Mouse (Mus musculus) lung, postnatal 4 days (tissue): ENCODE measurements at regions not wholly inside any gene's neighbourhood (a gene's known extent, or its start where the extent isn't known, plus 50 kb on each side); places are given as distances from the start of the nearest gene placed in this dataset.

Experiments
- DNase-seq, 2 experiments: peaks; one replicate each; pipeline ENCODE4 v3.0.0; 2021

DNA sequence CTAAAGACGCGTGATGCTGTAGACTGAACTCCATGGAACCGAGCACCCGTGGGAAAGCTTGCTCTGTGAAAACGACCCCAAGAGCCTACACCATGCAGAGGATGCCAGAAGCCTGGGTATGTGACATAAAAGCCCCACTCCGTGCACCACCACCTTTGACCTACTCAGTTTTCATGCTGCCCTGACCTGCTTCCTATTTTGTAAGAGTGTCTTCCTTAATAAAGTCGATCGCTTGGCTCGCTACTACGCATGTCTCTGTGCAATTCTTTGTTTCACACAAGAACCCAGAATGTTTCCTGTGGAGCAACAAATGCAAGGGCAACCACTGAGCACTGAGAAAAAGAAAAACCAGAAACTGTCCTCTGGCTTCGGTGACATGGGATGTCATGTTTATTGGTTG is 60.5 kb downstream of the Sec61b start:
- no peak for DNase-seq

DNA sequence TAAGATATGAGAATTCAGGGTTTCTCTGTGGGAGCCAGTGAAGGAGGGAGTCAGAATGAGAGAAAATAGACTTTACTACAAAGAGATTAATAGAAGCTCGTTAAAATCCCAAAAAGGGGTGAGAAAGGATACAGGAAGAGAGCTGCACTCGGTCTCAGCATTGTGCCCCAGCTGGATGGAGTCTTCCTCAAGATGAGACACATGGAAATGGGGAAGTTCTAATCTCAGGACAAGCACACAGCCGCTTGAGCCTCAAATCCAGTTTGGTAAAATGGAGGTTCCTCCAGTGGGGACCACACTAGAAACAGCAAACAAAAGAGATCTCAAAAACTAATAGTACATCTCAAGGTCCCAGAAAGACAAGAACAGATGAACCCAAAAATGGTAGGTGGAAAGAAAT is 93.2 kb downstream of the Sec61b start:
- DNase-seq = no peak

DNA sequence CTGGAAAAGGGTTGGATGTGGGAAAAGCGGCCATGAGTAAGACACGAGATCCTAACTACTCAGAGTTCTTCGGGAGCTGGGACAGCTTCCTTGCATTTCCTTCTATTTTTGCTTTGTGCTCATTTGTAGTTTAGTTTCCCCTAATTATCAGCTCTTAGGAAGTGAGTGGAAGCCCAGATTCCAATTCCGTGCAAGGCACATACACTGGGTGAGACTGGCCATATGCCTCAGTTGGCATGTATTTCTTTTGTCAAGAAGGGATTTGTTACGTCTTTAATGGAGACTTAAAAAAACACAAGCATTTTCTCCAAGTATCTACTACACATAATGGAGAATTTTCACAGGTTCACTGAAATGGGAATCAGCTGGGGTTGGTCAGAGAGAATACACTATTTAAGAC is 96.4 kb downstream of the Sec61b start:
- DNase-seq = no peak

DNA sequence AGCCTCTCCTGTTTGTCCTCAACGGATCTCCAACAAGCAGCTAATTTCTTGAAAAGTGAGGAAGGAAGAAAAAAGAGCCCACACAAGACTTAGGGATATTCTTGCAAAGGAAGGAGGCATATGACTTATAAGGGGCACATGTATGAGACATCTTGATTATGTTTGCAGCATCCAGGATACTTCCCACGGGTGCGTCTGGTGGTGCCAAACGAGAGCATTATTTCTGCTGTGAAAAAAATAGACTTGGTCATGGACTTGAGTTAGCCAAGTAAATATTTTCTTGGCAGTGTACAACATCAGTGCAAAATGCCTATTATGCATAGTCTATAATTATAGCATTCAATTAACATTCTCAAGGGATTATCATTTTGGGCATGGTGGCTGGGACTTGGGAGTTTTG is 101.6 kb downstream of the Sec61b start:
- no peak for DNase-seq

DNA sequence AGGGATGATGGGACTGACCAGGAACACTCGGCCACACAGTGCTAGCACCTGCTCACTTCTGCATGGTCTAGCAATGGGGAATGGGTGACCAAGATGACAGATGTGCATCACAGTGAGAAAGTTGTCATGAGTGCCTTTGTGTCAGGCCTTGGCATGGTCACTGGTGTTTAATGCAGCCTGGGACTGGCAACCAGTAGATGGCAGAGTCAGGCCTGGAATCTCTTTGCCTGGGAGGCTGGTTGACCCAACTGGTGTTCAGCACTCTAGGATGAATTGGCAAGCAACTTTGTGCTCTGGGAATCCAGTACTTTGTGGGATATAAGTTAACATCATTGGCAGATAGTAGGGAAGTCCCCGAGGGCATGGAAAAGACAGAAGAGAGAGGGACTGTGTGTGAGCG is 103.0 kb downstream of the Sec61b start:
- peak in 1 of 2 experiments; percentile 9 for DNase-seq

DNA sequence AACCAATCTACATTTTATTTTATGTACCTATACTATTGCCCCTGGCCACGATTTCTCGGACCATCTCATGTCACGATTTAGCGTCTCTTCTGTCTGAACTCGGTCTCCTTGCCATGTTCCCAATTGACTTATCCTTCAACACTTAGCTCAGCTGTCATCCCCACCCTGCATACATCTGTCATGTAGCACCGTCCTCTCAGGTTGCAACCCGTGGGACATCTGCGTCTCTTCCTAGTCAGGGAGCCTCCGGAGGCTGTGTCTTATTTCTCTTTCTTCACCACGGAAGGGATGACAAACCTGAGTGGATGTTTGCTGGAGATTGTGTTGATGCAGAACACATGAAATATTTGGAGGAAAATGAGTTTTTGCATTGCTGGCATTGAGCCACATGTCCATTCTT is 104.2 kb downstream of the Sec61b start:
- DNase-seq = no peak

DNA sequence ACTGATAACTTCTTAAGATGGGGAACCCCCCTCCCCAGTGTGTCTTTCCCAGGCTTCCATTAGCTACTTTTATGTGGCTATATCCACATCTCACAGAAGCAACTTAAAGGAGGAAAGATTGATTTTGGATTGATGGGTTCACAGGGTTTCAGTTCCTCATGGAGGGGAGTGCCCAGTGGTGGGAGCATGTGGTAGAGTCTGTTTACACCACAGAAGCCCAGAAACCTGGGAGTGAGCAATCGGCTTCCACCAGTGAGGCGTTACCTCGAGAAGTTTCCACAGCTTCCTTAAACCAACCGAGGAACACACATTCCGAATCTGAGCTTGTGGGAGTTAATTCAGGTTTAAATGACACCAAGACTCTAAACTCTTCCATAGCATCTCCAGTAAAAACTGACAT is 106.1 kb downstream of the Sec61b start:
- no peak for DNase-seq

DNA sequence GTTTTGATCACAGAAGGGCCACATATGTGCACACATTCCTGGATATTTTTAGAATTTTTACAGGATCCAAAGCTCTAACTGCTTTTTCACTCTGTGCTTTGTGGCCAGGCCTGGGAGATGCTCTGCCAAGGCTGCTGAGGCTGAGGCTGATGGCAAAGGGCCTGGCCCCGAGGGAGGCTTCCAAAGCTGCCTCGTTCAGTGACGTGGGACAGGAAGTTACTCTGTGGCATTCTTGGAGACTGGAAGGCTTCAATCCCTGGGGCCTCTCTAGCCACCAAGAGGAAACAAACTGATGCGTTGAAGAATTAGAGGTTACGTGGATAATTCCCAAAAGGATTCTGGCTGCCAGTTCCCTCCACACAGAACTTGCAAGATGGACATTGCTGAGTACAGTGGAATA is 112.8 kb downstream of the Sec61b start:
- peak; percentile 33 to 60 for DNase-seq

DNA sequence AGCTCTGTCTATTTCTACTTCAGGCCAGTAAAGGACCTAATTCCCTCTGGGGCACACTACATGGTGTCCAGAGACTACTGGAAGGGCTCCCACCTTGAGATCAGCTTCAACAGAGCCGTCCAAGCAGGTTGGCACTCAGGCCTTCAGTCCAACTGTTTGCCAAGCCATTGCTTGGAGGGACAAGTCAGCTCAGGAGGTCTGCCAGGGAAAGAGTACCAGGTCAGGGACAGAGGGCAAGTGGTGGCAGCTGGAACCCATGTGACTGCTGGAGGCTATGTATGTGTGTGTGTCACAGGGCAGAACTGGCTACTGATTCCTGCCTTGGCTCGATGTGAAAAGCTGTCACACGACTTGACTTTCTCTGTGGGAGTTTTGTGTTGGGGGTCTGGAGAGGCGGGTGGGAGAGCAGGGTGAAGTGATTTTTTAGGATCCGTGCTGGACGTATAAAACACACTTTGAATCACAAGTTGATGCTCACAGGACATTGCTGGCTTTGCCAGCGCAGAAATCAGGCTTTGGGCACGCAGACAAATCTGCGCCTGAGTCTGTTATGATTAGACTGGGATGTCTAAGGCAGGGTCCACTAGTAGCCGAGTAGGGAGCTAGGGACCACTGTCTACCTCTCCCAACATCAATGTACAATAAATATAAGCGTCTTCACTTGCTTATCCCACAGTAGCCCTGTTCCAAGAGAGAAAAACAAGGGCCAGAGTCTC is 118.0 kb downstream of the Sec61b start:
- no peak for DNase-seq

DNA sequence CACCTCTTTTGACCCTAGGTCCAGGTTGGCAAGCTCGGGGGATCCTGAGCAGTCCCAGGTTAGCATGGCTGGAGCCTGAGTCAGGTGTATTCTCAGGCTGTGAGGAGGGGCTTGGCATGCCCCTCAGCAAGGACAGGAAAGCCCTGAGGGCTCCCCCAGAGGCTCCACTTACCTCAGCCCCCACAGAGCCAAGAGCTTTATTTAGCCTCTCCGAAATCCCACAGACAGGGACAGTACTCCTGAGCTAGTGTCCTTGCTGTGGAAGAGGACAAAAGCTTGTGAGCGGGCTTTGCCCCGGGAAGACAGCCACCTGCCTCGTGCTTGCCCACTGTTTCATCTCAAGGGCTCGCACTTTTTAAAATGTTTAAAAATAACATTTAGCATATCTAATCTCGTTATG is 118.7 kb downstream of the Sec61b start:
- DNase-seq = no peak

DNA sequence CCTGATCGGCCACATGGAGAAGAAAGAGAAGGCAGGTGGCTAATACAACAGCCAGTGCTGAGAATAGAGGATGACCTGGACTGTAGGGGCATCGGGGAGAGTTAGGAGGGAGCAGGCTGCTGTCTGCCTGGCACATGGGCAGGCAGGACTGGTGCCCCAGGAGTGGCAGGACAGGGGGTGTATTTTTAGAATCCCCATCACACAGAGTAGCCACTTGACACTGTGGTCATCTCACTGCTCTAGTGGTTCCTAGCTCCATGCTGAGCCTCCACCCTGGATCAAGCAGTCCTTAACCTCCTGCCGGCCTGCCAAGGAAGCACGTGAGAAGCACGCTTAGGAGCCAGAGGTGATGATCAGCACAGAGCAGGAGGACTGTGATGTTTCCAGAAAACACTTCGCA is 119.7 kb downstream of the Sec61b start:
- DNase-seq = no peak

DNA sequence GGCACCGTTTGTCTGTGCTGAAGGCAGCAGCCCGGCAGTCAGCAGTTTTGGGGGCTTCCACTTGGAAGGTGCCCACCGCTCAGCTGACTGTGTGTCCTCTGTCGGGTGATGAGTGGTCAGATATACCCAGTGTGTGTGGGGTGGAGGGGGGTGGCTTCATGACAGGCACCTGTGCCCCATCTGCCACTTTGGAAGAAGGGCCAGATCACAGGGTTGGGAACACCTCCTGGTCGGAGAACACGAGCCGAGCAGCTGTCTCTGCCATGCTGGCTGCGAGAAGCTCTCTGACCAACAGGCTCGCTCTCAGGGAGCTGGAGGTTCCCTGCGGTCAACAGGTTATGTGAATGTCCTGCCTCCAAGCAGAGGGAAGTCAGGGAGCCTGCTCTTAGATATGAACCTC is 121.4 kb downstream of the Sec61b start:
- no peak for DNase-seq

DNA sequence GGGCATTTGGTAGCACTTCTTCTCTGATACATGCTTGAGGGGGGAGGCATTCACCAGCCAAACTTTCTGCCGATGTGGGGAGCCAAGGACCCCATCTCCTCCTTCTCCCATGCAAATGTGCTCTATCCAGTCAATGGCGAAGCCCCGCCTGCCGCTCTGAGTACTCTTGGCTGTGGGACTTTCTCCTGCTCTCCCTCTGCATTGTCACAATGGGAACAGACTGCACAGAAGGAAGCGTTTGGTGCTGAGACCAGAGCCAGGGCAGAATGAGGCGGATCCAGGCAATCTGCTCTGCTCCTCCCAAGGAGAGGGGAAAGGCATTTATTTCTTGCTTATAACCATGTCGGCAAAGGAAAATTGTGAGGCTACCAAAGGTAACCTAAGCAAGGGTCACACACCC is 123.1 kb downstream of the Sec61b start:
- DNase-seq = no peak

DNA sequence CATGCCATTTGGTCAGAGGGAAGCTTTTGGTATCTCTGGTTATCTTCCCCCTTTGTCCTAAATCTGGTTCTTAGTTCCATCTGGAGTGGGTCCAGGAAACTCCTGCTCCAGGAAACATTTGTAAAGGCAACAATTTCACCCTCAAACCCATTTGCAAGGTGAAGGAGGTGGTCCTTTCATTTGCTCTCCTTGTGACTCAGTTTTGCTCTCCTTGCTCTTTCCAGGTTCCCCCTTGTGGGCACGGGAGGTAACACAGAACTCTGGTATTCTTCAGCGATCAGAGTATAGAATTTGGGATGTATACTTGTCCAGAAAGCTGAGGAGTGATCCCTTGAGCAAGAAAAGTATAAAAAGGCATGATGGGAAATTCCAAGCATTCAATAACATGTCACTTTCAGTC is 123.8 kb downstream of the Sec61b start:
- peak in 1 of 2 experiments; percentile 21 for DNase-seq

DNA sequence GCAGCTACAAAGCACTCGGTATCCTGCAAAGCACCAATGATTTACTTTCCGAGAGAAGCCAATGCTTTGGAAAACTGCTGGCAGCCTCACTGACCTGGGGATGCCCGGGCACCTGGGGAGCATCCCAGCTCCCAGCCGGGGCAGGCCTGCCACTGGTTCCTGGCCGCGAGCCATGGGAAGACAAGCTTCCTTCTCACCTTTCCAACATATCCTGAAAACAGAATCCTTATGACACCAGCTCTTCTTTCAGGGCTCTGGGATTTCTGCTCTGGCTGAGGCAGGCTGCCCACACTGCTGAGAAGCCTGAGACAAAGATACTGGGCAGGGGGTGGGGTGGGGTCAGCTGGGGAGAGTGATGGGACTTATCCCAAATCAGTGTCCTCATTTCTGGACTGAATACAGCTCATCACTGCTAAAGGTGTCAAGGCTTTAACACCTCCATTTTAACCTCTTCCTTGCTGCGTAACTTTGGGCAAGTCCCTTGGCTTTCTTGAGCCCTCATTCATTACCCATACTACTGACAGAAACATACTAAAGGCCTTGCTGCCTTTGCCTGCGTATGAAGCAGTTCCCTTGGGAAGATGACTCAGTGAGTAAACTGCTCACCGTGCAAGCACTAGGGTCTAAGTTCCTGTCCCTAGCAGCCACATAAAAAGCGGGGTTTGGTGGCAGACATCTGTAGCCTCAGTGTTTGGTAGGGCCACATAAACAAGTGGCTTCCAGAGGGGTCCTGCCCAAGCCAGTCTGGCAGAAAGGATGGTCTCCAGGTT is 127.0 kb downstream of the Sec61b start:
- no peak for DNase-seq

DNA sequence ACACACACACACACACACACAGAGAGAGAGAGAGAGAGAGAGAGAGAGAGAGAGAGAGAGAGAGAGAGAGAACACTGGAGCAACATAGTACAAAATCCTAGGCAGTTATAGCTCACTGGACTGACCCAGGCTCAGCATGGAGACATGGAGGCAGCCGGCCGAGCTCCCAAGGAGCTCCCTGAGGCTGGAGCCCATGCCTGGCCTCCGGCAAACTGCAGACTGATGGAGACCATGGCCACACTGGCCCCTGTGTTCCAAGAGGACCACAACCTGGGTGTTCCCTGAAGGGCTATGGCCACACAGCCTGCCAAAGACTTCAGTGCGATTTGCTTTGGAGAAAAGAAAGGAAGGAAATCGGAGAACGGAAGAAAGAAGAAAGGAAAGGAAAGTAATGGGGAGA is 128.9 kb downstream of the Sec61b start:
- DNase-seq = no peak

DNA sequence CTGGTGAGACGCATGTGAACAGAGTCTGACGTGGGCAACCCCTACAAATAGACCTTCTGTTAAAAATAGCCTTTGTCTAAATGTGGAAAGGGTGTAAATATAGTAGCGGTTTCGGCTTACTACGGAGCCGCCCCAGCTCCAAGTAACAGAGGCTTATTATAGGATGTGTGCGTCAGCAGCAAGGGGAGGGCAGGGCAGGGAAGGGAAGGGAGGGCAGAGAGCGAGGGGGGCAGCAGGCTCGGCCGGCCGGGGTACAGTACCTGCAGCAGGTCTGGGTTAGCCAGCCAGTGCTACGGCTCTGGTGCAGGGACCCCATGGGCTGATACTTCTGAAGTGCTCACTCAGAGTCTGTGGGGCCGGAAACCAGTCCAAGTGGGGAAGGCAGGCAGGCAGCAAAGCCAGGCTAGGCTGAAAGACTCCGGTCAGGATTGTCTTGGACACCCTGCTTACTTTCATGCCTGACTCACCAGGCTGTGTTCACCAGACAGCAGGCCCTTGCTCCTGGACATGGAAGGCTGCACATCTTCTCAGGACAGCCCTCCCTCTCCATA is 129.5 kb downstream of the Sec61b start:
- DNase-seq = peak in 1 of 2 experiments; percentile 8

DNA sequence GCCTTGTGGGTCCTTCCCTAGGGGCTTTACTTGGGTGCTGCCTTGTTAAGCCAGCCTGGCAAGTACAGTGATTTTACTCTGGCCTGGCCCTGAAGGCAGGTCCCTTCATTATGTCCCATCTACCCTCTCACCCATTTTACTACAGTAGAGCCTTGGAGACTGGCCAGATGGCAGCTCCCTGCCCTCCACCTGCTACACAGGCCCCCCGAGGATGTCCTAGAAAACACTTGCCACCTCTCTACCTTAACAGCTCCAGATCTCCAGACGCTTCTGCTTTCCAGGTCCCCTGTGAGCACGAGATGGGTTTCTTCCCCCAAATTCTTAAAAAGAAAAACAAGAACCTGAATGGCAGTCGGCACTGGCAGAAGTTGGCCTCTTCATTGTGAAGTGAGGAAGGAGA is 131.2 kb downstream of the Sec61b start:
- DNase-seq = no peak

DNA sequence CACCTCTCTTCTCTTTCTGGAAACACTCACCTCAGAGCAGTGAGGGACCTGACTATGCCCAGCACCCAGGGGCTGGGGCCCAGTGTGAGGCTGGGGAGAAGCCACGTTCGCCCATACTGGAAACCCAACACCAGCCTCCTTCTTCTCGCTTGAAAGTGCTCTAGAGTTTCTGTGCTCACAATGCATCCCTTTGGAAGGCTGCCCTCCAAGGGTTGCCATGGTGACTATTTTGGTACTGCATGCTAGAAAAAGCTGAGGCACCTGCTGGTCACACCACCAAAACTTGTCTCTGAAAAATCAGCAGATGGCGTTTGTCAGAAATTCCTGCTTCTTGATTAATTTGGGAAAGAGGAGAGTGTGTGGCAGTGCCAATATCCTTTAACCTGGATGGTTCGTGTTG is 134.2 kb downstream of the Sec61b start:
- DNase-seq = no peak

DNA sequence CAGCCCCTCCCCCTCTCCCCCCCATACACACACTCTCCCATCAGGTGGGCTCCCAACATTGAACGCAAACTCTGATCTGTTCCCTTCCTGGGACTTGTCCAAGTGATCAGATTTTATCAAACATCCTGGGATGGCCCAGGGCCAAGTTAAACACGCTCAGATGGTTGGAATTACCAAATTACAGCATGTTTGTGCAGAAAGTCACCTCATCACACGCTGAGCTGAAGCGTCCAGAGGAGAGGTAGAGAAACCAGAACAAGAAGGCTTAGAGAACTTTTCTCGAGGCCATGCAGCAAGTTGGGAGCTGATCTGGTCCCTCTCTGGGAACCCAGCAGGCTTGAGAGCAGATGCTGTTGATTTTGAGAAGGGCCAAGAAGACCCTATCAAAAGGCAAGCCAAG is 136.5 kb downstream of the Sec61b start:
- DNase-seq = no peak

DNA sequence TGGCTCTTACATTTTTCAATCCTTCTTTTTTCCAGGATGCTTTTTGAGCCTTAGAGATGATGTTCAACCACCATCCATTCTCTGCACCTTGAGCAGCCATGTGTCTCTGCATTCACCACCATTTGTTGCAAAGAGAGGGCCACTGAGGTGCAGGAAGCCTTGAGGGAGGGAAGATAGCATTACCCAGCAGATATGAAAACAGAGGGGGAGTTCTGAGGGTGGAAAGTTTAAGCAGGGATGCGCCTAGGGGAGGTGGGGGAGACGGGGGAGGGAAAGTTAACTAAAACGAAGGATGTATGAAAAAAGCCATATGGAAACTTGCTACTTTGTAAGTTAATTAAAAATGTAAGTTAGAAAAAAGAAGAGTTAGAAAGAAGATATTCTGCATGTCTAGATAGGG is 142.1 kb downstream of the Sec61b start:
- no peak for DNase-seq

DNA sequence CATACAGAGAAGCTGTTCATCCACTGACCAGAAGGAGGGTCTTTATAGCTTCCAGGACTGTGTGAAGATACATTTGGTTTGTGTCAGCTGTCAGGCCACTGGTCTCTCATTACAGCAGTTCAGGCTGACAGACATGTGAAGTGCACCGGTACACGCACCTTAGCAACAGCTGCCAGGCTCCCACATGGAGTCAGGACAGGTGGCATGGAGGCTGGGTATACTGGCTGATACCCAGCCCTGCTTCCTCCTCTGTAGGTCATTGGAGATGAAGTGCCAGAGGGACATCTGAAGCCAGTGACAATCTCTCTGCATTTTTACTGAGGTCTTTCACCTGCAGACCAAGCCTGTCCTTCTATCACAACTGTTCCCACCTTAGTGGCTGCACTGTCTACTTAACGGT is 146.2 kb downstream of the Sec61b start:
- DNase-seq = no peak

DNA sequence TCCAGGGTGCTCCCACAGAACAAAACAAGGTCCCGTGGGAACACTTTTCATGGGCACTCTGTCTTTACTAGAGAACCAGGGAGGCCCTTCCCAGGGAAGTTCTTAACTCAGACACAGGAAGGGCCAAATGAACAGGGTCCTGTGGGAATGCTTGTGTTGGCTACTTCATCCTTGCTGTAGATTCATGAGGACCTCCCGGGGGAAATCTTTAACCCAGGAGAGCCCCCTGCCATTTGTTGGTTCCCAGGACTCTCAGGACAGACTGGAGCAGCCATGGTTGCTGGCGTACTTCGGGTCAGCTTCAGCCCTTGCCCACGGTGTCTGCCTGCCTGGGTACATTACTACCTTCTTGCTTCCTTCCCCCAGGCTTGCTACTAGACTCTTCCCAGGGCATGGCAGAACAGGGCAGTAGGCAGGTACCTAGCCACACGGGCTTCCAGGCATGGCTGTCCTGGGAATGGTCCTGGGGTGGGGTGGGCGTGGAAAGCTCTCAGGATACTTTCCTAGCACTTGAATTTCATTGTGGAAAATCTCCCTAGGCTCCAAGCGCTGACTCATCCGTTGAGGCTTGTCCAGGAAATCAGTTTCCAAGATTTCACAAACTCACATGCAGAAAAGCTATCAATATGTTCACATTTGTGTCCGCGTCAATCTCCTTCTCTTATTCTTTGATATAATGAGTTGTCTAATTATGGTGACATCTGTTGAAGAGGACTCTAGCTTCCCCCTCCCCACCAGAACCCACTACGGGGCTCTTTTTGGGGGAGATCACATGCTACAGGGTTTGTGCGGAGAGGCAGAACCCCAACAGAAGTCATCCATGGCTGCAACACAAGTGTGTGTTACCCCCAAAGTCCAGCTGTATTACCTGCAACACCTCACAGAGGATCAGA is 148.6 kb downstream of the Sec61b start:
- DNase-seq = no peak
